Mouse (Mus musculus): ENCODE results near the gene Cypt1.

The Cypt1 gene

GRCm38 (mm10) chrX:16522569-16522968 lies at the start of gene Cypt1:
Cypt1 (plus strand) TSS chrX:16522869.
- DNase-seq = no peak

- no peak for DNase-seq
Observed at GRCm38 (mm10) chrX:16546806-16547205, 24.1 kb downstream of the Cypt1 start.

GRCm38 (mm10) chrX:16557061-16557460 lies 34.4 kb downstream of the Cypt1 start:
- DNase-seq = no peak

- DNase-seq = no peak
Observed at GRCm38 (mm10) chrX:16558501-16558900, 35.8 kb downstream of the Cypt1 start.
